Mouse (Mus musculus) CH12F3 (cell line): ENCODE data around the gene Pik3cd.

ENCODE experiments used
- in situ Hi-C: fragments of 300-500 bp; cut with MboI; formaldehyde crosslinking; loops from 2 replicates; pipeline ENCODE4 v1.14.3; 2020; ENCODE audit warnings: low sequenced_read_pairs

The Pik3cd gene

GRCm38 (mm10) chr4:149724916-149725470 lies 22.6 kb upstream of the Pik3cd start:
- in situ Hi-C loops: no loop called here

GRCm38 (mm10) chr4:149723855-149724731 lies 21.7 kb upstream of the Pik3cd start:
- in situ Hi-C loops: no loop called here

GRCm38 (mm10) chr4:149723021-149723390 lies 20.6 kb upstream of the Pik3cd start:
- in situ Hi-C loops: no loop called here

- in situ Hi-C loops: no loop called here
Observed at GRCm38 (mm10) chr4:149722104-149723020, 20.0 kb upstream of the Pik3cd start.

- in situ Hi-C loops: no loop called here
Observed at GRCm38 (mm10) chr4:149721163-149721562, 18.8 kb upstream of the Pik3cd start.

GRCm38 (mm10) chr4:149719686-149720085 lies 17.3 kb upstream of the Pik3cd start:
- in situ Hi-C loops: no loop called here

- in situ Hi-C loops: no loop called here
Observed at GRCm38 (mm10) chr4:149714542-149714941, 12.2 kb upstream of the Pik3cd start.

- in situ Hi-C loops: no loop called here
Observed at GRCm38 (mm10) chr4:149711955-149712354, 9.6 kb upstream of the Pik3cd start.

- in situ Hi-C loops: no loop called here
Observed at GRCm38 (mm10) chr4:149711485-149711884, 9.1 kb upstream of the Pik3cd start.

GRCm38 (mm10) chr4:149710510-149710909 lies 8.1 kb upstream of the Pik3cd start:
- in situ Hi-C loops: no loop called here

GRCm38 (mm10) chr4:149705941-149706340 lies 3.6 kb upstream of the Pik3cd start:
- in situ Hi-C loops: no loop called here

- in situ Hi-C loops: no loop called here
Observed at GRCm38 (mm10) chr4:149705298-149705697, 2.9 kb upstream of the Pik3cd start.

- in situ Hi-C loops: no loop called here
Observed at GRCm38 (mm10) chr4:149701426-149702209, 753 bp downstream of the Pik3cd start.

GRCm38 (mm10) chr4:149699953-149700352 lies 2.4 kb downstream of the Pik3cd start:
- in situ Hi-C loops: no loop called here

- in situ Hi-C loops: no loop called here
Observed at GRCm38 (mm10) chr4:149698197-149698821, 4.1 kb downstream of the Pik3cd start.

GRCm38 (mm10) chr4:149697506-149698196 lies 4.7 kb downstream of the Pik3cd start:
- in situ Hi-C loops: no loop called here

GRCm38 (mm10) chr4:149696189-149696971 lies 6.0 kb downstream of the Pik3cd start:
- in situ Hi-C loops: no loop called here

- in situ Hi-C loops: no loop called here
Observed at GRCm38 (mm10) chr4:149691368-149691767, 11.0 kb downstream of the Pik3cd start.

GRCm38 (mm10) chr4:149690828-149691280 lies 11.5 kb downstream of the Pik3cd start:
- in situ Hi-C loops: no loop called here
